Mouse (Mus musculus): ENCODE measurements around the gene Trip12. TPM values are rescaled to one million over a fixed set of nuclear protein-coding genes. Genes with fewer than 3 reads are reported as not detected.

The Trip12 gene
- total RNA-seq, 2 experiments from 2014 or later = 191 to 197 TPM

Small RNA genes within 50 kb of the gene (microRNA-seq; reads per million reads assigned to microRNA genes)
- 2.9 to 5.4 reads per million in 2 experiments for gene Mir5126

Other genes with a start within 250 kb of the Trip12 start
- gene Dner, start 144.3 kb downstream of the Trip12 start, total RNA-seq (2021) = 100 to 1,000 TPM; 228 to 234 TPM
- 1 to 10 TPM; 1.8 to 2.2 TPM for gene Fbxo36, start 675 bp downstream of the Trip12 start, total RNA-seq (2021)
- 10 to 100 TPM; 27.7 to 39.1 TPM for gene Slc16a14, start 94.6 kb upstream of the Trip12 start, total RNA-seq (2021)

All from layer of hippocampus, postnatal 10 days (tissue).